Mouse (Mus musculus): ENCODE measurements around the gene Nprl2.

GRCm38 (mm10) chr9:107556346-107556745 is 14.3 kb downstream of the Nprl2 start:
- TF ChIP-seq CTCF (IDR thresholded peaks at IDR 0.05; ENCODE audit: low read depth, low read length) (no peak), POLR2A (IDR thresholded peaks at IDR 0.05; ENCODE audit: extremely low read depth, insufficient read depth, low read length) (no peak)

Measured in liver, adult 2 months (tissue).